ENCODE assay signal across 9 mouse cellular contexts in the genomic region with DNA sequence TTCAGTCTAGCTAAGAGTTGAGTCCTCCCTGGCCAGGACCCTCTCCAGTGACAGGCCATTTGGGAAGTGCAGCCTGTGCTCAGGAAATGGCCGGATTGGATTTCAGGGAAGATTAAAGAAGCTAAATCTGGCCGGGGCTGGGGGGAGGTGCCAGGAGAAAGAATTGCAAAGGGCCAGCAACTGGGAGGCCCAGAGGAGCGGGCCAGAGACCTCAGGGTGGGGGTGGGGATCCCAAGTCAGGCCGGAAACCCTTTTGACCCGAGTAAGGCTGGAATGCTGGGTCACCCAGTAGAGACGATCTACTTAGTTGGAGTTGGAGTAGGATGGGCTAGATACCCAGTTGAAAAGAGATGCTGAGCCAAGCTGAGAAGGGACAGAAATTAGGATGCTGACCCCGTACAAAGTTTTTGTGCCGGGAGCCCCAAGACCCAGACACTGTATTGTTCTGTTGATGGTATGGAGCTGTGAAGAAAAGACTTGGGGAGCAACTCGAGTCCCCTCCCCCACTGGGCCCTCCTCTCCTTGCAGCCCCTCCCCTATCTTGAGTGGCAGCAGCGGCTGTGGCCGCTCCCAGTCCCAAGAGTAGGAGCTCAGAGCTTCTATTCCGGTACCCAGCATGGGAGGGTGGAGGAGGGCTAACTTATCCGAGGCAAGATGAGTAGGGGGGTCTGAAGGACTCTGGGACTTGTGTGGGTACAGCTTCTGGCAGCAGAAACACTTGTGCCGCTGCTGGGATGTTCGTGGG. TPM values are rescaled to one million over a fixed set of nuclear protein-coding genes. Genes with fewer than 3 reads are reported as not detected.
DNase-seq lines count a peak whose midpoint lies in the region; ATAC-seq and TF ChIP-seq lines count a peak whose summit lies in the region.
"Had no signal": no experiment of that assay in that cellular context is flagged by ENCODE, and none has a peak within 500 bp of the region (broad histone marks: within the 10 kb centered on the region; RNA-seq: fewer than 3 reads in every experiment).

No protein-coding gene starts in this region.

- no peak overlapping the region for H3K27ac ChIP-seq in CH12.LX (ENCODE audit: insufficient read depth, low read depth)
- H3K27ac ChIP-seq in embryonic facial prominence, embryonic 10.5 days (replicated peaks): peak overlapping the region; percentile 89
- peak overlapping the region; percentile 51 for H3K27ac ChIP-seq in heart, embryonic 15.5 days
- peak overlapping the region; percentile 59 for H3K27ac ChIP-seq in limb, embryonic 12.5 days
- peak overlapping the region; percentile 64 for H3K27ac ChIP-seq in small intestine, adult 2 months (ENCODE audit: insufficient read depth, low read depth, low read length)
- H3K27ac ChIP-seq: macrophage had no signal

- dilution Hi-C loops in CH12.LX (cut with MboI; ENCODE audit: extremely low pct_ligation_motif_present, extremely low pct_unique_long_range_greater_than_20kb, low sequenced_read_pairs): no loop called here

- peaks cover 10% of the 10 kb centered on the region for H3K27me3 ChIP-seq in CH12.LX (replicated peaks)
- H3K27me3 ChIP-seq in embryonic facial prominence, embryonic 10.5 days (replicated peaks; ENCODE audit: low read depth, poor library complexity, severe bottlenecking): no peaks in the 10 kb centered on the region; the same call in 1 of the 2 replicates
- peaks cover 10% of the 10 kb centered on the region for H3K27me3 ChIP-seq in heart, embryonic 15.5 days
- no peaks in the 10 kb centered on the region; the same call in 1 of the 2 replicates for H3K27me3 ChIP-seq in limb, embryonic 12.5 days
- no peaks in the 10 kb centered on the region for H3K27me3 ChIP-seq in small intestine, adult 2 months (ENCODE audit: control insufficient read depth, insufficient read depth, low read length)

- H3K4me1 ChIP-seq in CH12.LX (ENCODE audit: control insufficient read depth in 1 of 2, insufficient read depth in 2 of 2): peaks cover 10 to 32% of the 10 kb centered on the region in 2 experiments
- H3K4me1 ChIP-seq in embryonic facial prominence, embryonic 10.5 days: peaks cover 67% of the 10 kb centered on the region
- peaks cover 58% of the 10 kb centered on the region for H3K4me1 ChIP-seq in heart, embryonic 15.5 days (replicated peaks)
- H3K4me1 ChIP-seq in limb, embryonic 12.5 days (replicated peaks): peaks cover 42% of the 10 kb centered on the region
- H3K4me1 ChIP-seq in small intestine, adult 2 months (ENCODE audit: control insufficient read depth, insufficient read depth, insufficient read length, low read length): no peaks in the 10 kb centered on the region

- no peak for TF ChIP-seq POLR2A in CH12.LX (IDR thresholded peaks at IDR 0.05; ENCODE audit: low read depth, low read length)
- no peak for TF ChIP-seq POLR2A in small intestine, adult 2 months (IDR thresholded peaks at IDR 0.05; ENCODE audit: low read depth, low read length)

- DNase-seq in CH12.LX (ENCODE audit: extremely low read depth): no peak
- peak; percentile 87 for DNase-seq in embryonic facial prominence, embryonic 10.5 days (ENCODE audit: low spot score)
- DNase-seq in layer of hippocampus, adult 11-12 months (ENCODE audit: low spot score): no peak
- no peak for DNase-seq in layer of hippocampus, adult 9-10 months (ENCODE audit: low spot score)
- no peak for DNase-seq in thymus, postnatal 14 days

- no peak for TF ChIP-seq RAD21 in CH12.LX (IDR thresholded peaks at IDR 0.05; ENCODE audit: low read depth, low read length)

- TF ChIP-seq EP300 in CH12.LX (IDR thresholded peaks at IDR 0.05; ENCODE audit: low read length): no peak

- no peak overlapping the region for H3K4me3 ChIP-seq in CH12.LX (replicated peaks in 1 of 3; ENCODE audit: low read depth in 2 of 3, low read length in 2 of 3, poor library complexity in 1 of 3)
- peak overlapping the region; percentile 41 for H3K4me3 ChIP-seq in embryonic facial prominence, embryonic 10.5 days
- no peak overlapping the region for H3K4me3 ChIP-seq in heart, embryonic 15.5 days
- H3K4me3 ChIP-seq in limb, embryonic 12.5 days (replicated peaks): no peak overlapping the region
- H3K4me3 ChIP-seq in small intestine, adult 2 months (ENCODE audit: low read depth, low read length): no peak overlapping the region; the same call in 1 of the 2 replicates

- no peak for TF ChIP-seq CTCF in CH12.LX (conservative IDR thresholded peaks at IDR 0.05 in 1 of 2, IDR thresholded peaks at IDR 0.05 in 1 of 2; ENCODE audit: low read depth in 2 of 2, low read length in 2 of 2)
- TF ChIP-seq CTCF in small intestine, adult 2 months (IDR thresholded peaks at IDR 0.05; ENCODE audit: extremely low read depth, insufficient read length, insufficient replicate concordance, low read depth, low read length): 0 out of 2 replicates have a peak, but pooled peaks have one; percentile 2

- H3K79me2 ChIP-seq in CH12.LX (replicated peaks; ENCODE audit: control insufficient read depth, extremely low read depth, insufficient read depth, poor library complexity, severe bottlenecking): no peaks in the 10 kb centered on the region

- under 1% methylated on average over 15 of the region's 15 CpGs for WGBS in embryonic facial prominence, embryonic 10.5 days
- WGBS in heart, embryonic 15.5 days: 8% methylated on average over 15 of the region's 15 CpGs
- WGBS in limb, embryonic 12.5 days: 3% methylated on average over 15 of the region's 15 CpGs
- WGBS in small intestine, adult 2 months: 34% methylated on average over 15 of the region's 15 CpGs

- peak overlapping the region; percentile 44; the same call in 1 of the 2 replicates for H3K4me2 ChIP-seq in CH12.LX (ENCODE audit: insufficient read depth, low read depth, poor library complexity, severe bottlenecking)
- H3K4me2 ChIP-seq in heart, embryonic 15.5 days: peak overlapping the region; percentile 24
- H3K4me2 ChIP-seq in limb, embryonic 12.5 days: peak overlapping the region; percentile 33

- peak; percentile 10; the same call in 1 of the 2 replicates for ATAC-seq in heart, embryonic 15.5 days (replicated peaks; ENCODE audit: insufficient number of reproducible peaks, insufficient read depth, low FRiP score, low read depth)
- ATAC-seq in limb, embryonic 12.5 days (ENCODE audit: insufficient number of reproducible peaks, insufficient read depth, low FRiP score, low TSS enrichment, low read depth): peak; percentile 32; the same call in 1 of the 2 replicates

- in situ Hi-C loops in CH12.LX (cut with MboI; ENCODE audit: low pct_ligation_motif_present, low pct_unique_long_range_greater_than_20kb, low sequenced_read_pairs): loop anchor here (5.0 to 25.0 kb wide), 2 partner anchors 128 to 218 kb away; no protein-coding TSS in a partner anchor

- H3K36me3 ChIP-seq in CH12.LX (replicated peaks in 1 of 2; ENCODE audit: control insufficient read depth in 1 of 2, insufficient read depth in 1 of 2, low read length in 1 of 2): no peaks in the 10 kb centered on the region
- no peaks in the 10 kb centered on the region for H3K36me3 ChIP-seq in embryonic facial prominence, embryonic 10.5 days (replicated peaks)
- H3K36me3 ChIP-seq in heart, embryonic 15.5 days: no peaks in the 10 kb centered on the region
- no peaks in the 10 kb centered on the region for H3K36me3 ChIP-seq in limb, embryonic 12.5 days
- H3K36me3 ChIP-seq in small intestine, adult 2 months (ENCODE audit: control insufficient read depth, insufficient read depth, low read length): no peaks in the 10 kb centered on the region

- peaks cover 2% of the 10 kb centered on the region for H3K9me3 ChIP-seq in CH12.LX (replicated peaks; ENCODE audit: low read length)
- H3K9me3 ChIP-seq in embryonic facial prominence, embryonic 10.5 days: no peaks in the 10 kb centered on the region
- H3K9me3 ChIP-seq in heart, embryonic 15.5 days (replicated peaks): no peaks in the 10 kb centered on the region
- H3K9me3 ChIP-seq in limb, embryonic 12.5 days: no peaks in the 10 kb centered on the region

- H3K9ac ChIP-seq in CH12.LX (ENCODE audit: insufficient read depth, low read depth): no peak overlapping the region
- H3K9ac ChIP-seq in heart, embryonic 15.5 days: no peak overlapping the region
- H3K9ac ChIP-seq in limb, embryonic 12.5 days (replicated peaks): no peak overlapping the region

TF ChIP-seq in CH12.LX, 34 proteins besides CTCF, POLR2A, EP300 and RAD21 (continues in another document):
- no peak for TF ChIP-seq NRF1 (IDR thresholded peaks at IDR 0.05; ENCODE audit: low read depth, low read length)
- TF ChIP-seq ZMIZ1 (IDR thresholded peaks at IDR 0.05; ENCODE audit: low read depth, low read length): no peak
- no peak for TF ChIP-seq PAX5 (IDR thresholded peaks at IDR 0.05; ENCODE audit: low read length)
- no peak for TF ChIP-seq SMC3 (IDR thresholded peaks at IDR 0.05; ENCODE audit: low read depth, low read length)
- TF ChIP-seq MAZ (IDR thresholded peaks at IDR 0.05; ENCODE audit: low read depth, low read length): no peak
- no peak for TF ChIP-seq IRF4 (IDR thresholded peaks at IDR 0.05; ENCODE audit: low read depth, low read length)

RNA-seq across cellular contexts. Expression of a gene that starts 15.7 kb away (rescaled TPM):
- total RNA-seq in CH12.LX (2012; rRNA removed): 9.1 and 9.3 TPM in 2 replicates
- total RNA-seq in CH12.LX (2014; rRNA removed): 10.0 and 11.7 TPM in 2 replicates
- 18.9 and 20.9 TPM in 2 replicates for polyA plus RNA-seq in CH12.LX (2012; ENCODE audit: insufficient read length, low read depth)
- polyA plus RNA-seq in embryonic facial prominence, embryonic 10.5 days (2016; fragmentation: Nextera tagmentation; extraction: Ambion mirVana): 10.4 and 15.6 TPM in 2 replicates
- polyA plus RNA-seq in heart, embryonic 15.5 days (2015; fragmentation: Nextera tagmentation; extraction: Ambion mirVana): 374 and 419 TPM in 2 replicates
- 23.5 and 25.3 TPM in 2 replicates for polyA plus RNA-seq in limb, embryonic 12.5 days (2016; fragmentation: Nextera tagmentation; extraction: Ambion mirVana)
- 152 and 216 TPM in 2 replicates for polyA plus RNA-seq in small intestine, adult 2 months (2012; rRNA removed)
- polyA plus RNA-seq: macrophage had no signal

RNA-seq across cellular contexts. Expression of a gene that starts 26.7 kb away (rescaled TPM):
- 67.3 and 73.8 TPM in 2 replicates for total RNA-seq in CH12.LX (2012; rRNA removed)
- 48.4 and 50.4 TPM in 2 replicates for total RNA-seq in CH12.LX (2014; rRNA removed)
- polyA plus RNA-seq in CH12.LX (2012; ENCODE audit: insufficient read length, low read depth): 35.0 and 39.8 TPM in 2 replicates
- 144 and 150 TPM in 2 replicates for polyA plus RNA-seq in embryonic facial prominence, embryonic 10.5 days (2016; fragmentation: Nextera tagmentation; extraction: Ambion mirVana)
- polyA plus RNA-seq in heart, embryonic 15.5 days (2015; fragmentation: Nextera tagmentation; extraction: Ambion mirVana): 108 and 123 TPM in 2 replicates
- polyA plus RNA-seq in limb, embryonic 12.5 days (2016; fragmentation: Nextera tagmentation; extraction: Ambion mirVana): 111 TPM in 2 replicates
- 157 and 865 TPM in 2 replicates for polyA plus RNA-seq in small intestine, adult 2 months (2012; rRNA removed)

RNA-seq across cellular contexts. Expression of a gene that starts 30.6 kb away (rescaled TPM):
- 14.2 and 18.8 TPM in 2 replicates for total RNA-seq in CH12.LX (2012; rRNA removed)
- 13.0 and 13.1 TPM in 2 replicates for total RNA-seq in CH12.LX (2014; rRNA removed)
- polyA plus RNA-seq in CH12.LX (2012; ENCODE audit: insufficient read length, low read depth): 30.7 and 31.7 TPM in 2 replicates
- polyA plus RNA-seq in embryonic facial prominence, embryonic 10.5 days (2016; fragmentation: Nextera tagmentation; extraction: Ambion mirVana): 30.2 and 30.6 TPM in 2 replicates
- 44.5 and 54.4 TPM in 2 replicates for polyA plus RNA-seq in heart, embryonic 15.5 days (2015; fragmentation: Nextera tagmentation; extraction: Ambion mirVana)
- 30.4 and 30.7 TPM in 2 replicates for polyA plus RNA-seq in limb, embryonic 12.5 days (2016; fragmentation: Nextera tagmentation; extraction: Ambion mirVana)
- 21.5 and 23.2 TPM in 2 replicates for polyA plus RNA-seq in small intestine, adult 2 months (2012; rRNA removed)
